In genomic region chr11:69413221-69414181, GRCm38 (mm10) we compare ENCODE assay signal across 7 mouse cellular contexts. TPM values are rescaled to one million over a fixed set of nuclear protein-coding genes. Genes with fewer than 3 reads are reported as not detected.
DNase-seq lines count a peak whose midpoint lies in the region; ATAC-seq and TF ChIP-seq lines count a peak whose summit lies in the region.

Gene Kdm6b, minus strand, starts transcription at chr11:69413675.

- no peak for TF ChIP-seq CTCF in ES-Bruce4 (IDR thresholded peaks at IDR 0.05; ENCODE audit: low read depth, low read length)
- TF ChIP-seq CTCF in heart, postnatal 0 days (IDR thresholded peaks at IDR 0.05; ENCODE audit: low read depth): no peak

- no peaks in the 10 kb centered on the region for H3K36me3 ChIP-seq in ES-Bruce4 (ENCODE audit: control insufficient read depth, insufficient read depth, low read length, poor library complexity, severe bottlenecking)
- H3K36me3 ChIP-seq in embryonic facial prominence, embryonic 15.5 days: 0 out of 2 replicates have a peak, but pooled peaks cover 7% of the 10 kb centered on the region
- peaks cover 11% of the 10 kb centered on the region; the same call in 1 of the 2 replicates for H3K36me3 ChIP-seq in heart, postnatal 0 days (replicated peaks; ENCODE audit: control insufficient read depth, insufficient read depth, low read length)
- H3K36me3 ChIP-seq in lung, embryonic 15.5 days: no peaks in the 10 kb centered on the region
- H3K36me3 ChIP-seq in stomach, embryonic 16.5 days (ENCODE audit: control insufficient read depth, insufficient read depth, low read length): no peaks in the 10 kb centered on the region

- H3K27ac ChIP-seq in ES-Bruce4 (ENCODE audit: insufficient read depth, low read length): peak within 1 kb of the TSS; percentile 18; the same call in 1 of the 2 replicates
- H3K27ac ChIP-seq in embryonic facial prominence, embryonic 15.5 days (replicated peaks): peak within 1 kb of the TSS; percentile 98
- H3K27ac ChIP-seq in heart, postnatal 0 days (ENCODE audit: low read depth): peak within 1 kb of the TSS; percentile 99
- peak within 1 kb of the TSS; percentile 96 for H3K27ac ChIP-seq in lung, embryonic 15.5 days
- peak within 1 kb of the TSS; percentile 99 for H3K27ac ChIP-seq in stomach, embryonic 16.5 days (ENCODE audit: low read length)

- H3K27me3 ChIP-seq in ES-Bruce4 (ENCODE audit: control insufficient read depth, insufficient read depth, low read length, poor library complexity, severe bottlenecking): no peaks in the 10 kb centered on the region
- no peaks in the 10 kb centered on the region for H3K27me3 ChIP-seq in embryonic facial prominence, embryonic 15.5 days
- H3K27me3 ChIP-seq in heart, postnatal 0 days (ENCODE audit: control insufficient read depth, insufficient read depth, low read length): no peaks in the 10 kb centered on the region
- H3K27me3 ChIP-seq in lung, embryonic 15.5 days: no peaks in the 10 kb centered on the region
- H3K27me3 ChIP-seq in stomach, embryonic 16.5 days (ENCODE audit: control insufficient read depth, insufficient read depth, low read length): no peaks in the 10 kb centered on the region

- no peak for TF ChIP-seq POLR2A in ES-Bruce4 (IDR thresholded peaks at IDR 0.05; ENCODE audit: insufficient read depth, low read length)

- DNase-seq in adrenal gland, adult 18-20 months (ENCODE audit: low spot score in 2 of 2): no peak
- no peak for DNase-seq in heart, postnatal 0 days (ENCODE audit: low spot score)
- peak; percentile 70 to 90 for DNase-seq in kidney, postnatal 25 days

- H3K4me3 ChIP-seq in ES-Bruce4 (ENCODE audit: low read depth, low read length): peak within 1 kb of the TSS; percentile 22
- H3K4me3 ChIP-seq in embryonic facial prominence, embryonic 15.5 days (replicated peaks): peak within 1 kb of the TSS; percentile 75
- H3K4me3 ChIP-seq in heart, postnatal 0 days (ENCODE audit: low read depth, low read length): peak within 1 kb of the TSS; percentile 61
- peak within 1 kb of the TSS; percentile 62 for H3K4me3 ChIP-seq in lung, embryonic 15.5 days
- H3K4me3 ChIP-seq in stomach, embryonic 16.5 days (replicated peaks; ENCODE audit: low read length): peak within 1 kb of the TSS; percentile 67

- peaks cover 10% of the 10 kb centered on the region for H3K4me1 ChIP-seq in ES-Bruce4 (ENCODE audit: control insufficient read depth, insufficient read depth, low read length)
- peaks cover 76% of the 10 kb centered on the region for H3K4me1 ChIP-seq in embryonic facial prominence, embryonic 15.5 days
- H3K4me1 ChIP-seq in heart, postnatal 0 days (ENCODE audit: control insufficient read depth, insufficient read depth): peaks cover 37% of the 10 kb centered on the region
- peaks cover 51% of the 10 kb centered on the region for H3K4me1 ChIP-seq in lung, embryonic 15.5 days
- peaks cover 36% of the 10 kb centered on the region for H3K4me1 ChIP-seq in stomach, embryonic 16.5 days (ENCODE audit: control insufficient read depth, insufficient read depth, low read length)

- no peaks in the 10 kb centered on the region for H3K9me3 ChIP-seq in ES-Bruce4 (replicated peaks; ENCODE audit: control insufficient read depth, insufficient read depth, low read length, poor library complexity, severe bottlenecking)
- H3K9me3 ChIP-seq in embryonic facial prominence, embryonic 15.5 days (replicated peaks): no peaks in the 10 kb centered on the region
- no peaks in the 10 kb centered on the region for H3K9me3 ChIP-seq in heart, postnatal 0 days (replicated peaks; ENCODE audit: control insufficient read depth, low read length)
- H3K9me3 ChIP-seq in lung, embryonic 15.5 days: no peaks in the 10 kb centered on the region
- no peaks in the 10 kb centered on the region for H3K9me3 ChIP-seq in stomach, embryonic 16.5 days (replicated peaks; ENCODE audit: control insufficient read depth, low read length)

- ATAC-seq in embryonic facial prominence, embryonic 15.5 days (ENCODE audit: insufficient number of reproducible peaks, low FRiP score, low TSS enrichment, low read depth): no peak
- ATAC-seq in heart, postnatal 0 days (ENCODE audit: insufficient read depth, low read depth): no peak
- ATAC-seq in lung, embryonic 15.5 days (ENCODE audit: borderline replicate concordance, extremely low read depth, low FRiP score, low TSS enrichment): no peak
- no peak for ATAC-seq in stomach, embryonic 16.5 days (ENCODE audit: insufficient read depth, low FRiP score)

- 24% methylated on average over 12 of the region's 12 CpGs for WGBS in embryonic facial prominence, embryonic 15.5 days
- WGBS in heart, postnatal 0 days: 41% methylated on average over 12 of the region's 12 CpGs
- 32% methylated on average over 12 of the region's 12 CpGs for WGBS in lung, embryonic 15.5 days
- WGBS in stomach, embryonic 16.5 days: 23% methylated on average over 12 of the region's 12 CpGs

- TF ChIP-seq EP300 in ES-Bruce4 (IDR thresholded peaks at IDR 0.05; ENCODE audit: insufficient read depth, low read depth, low read length): 0 out of 2 replicates have a peak, but pooled peaks have one; percentile 12
- TF ChIP-seq EP300 in heart, postnatal 0 days (IDR thresholded peaks at IDR 0.05; ENCODE audit: low read depth): no peak

- H3K4me2 ChIP-seq in embryonic facial prominence, embryonic 15.5 days (replicated peaks): peak within 1 kb of the TSS; percentile 94
- peak within 1 kb of the TSS; percentile 95 for H3K4me2 ChIP-seq in heart, postnatal 0 days (ENCODE audit: low read depth, low read length)
- peak within 1 kb of the TSS; percentile 99 for H3K4me2 ChIP-seq in lung, embryonic 15.5 days
- H3K4me2 ChIP-seq in stomach, embryonic 16.5 days (ENCODE audit: low read depth, low read length): peak within 1 kb of the TSS; percentile 98

- peak within 1 kb of the TSS; percentile 3; the same call in 1 of the 2 replicates for H3K9ac ChIP-seq in ES-Bruce4 (ENCODE audit: low read depth, poor library complexity, severe bottlenecking)
- H3K9ac ChIP-seq in embryonic facial prominence, embryonic 15.5 days: peak within 1 kb of the TSS; percentile 26
- no peak within 1 kb of the TSS for H3K9ac ChIP-seq in heart, postnatal 0 days (replicated peaks; ENCODE audit: low read depth, low read length)
- peak within 1 kb of the TSS; percentile 10; the same call in 1 of the 2 replicates for H3K9ac ChIP-seq in lung, embryonic 15.5 days
- peak within 1 kb of the TSS; percentile 80 for H3K9ac ChIP-seq in stomach, embryonic 16.5 days (ENCODE audit: low read length)

RNA-seq across cellular contexts. Expression of gene Kdm6b, which starts in this region (rescaled TPM):
- polyA plus RNA-seq in ES-Bruce4 (2011; ENCODE audit: insufficient read depth, insufficient read length, low read depth, missing spikeins): 23.3 and 28.4 TPM in 2 replicates
- total RNA-seq in adrenal gland, adult 18-20 months (2021): 10 to 100 TPM; 32.7 to 34.8 TPM
- 35.5 and 37.2 TPM in 2 replicates for polyA plus RNA-seq in embryonic facial prominence, embryonic 15.5 days (2015; fragmentation: Nextera tagmentation; extraction: Ambion mirVana)
- total RNA-seq in heart, postnatal 0 days (2014; rRNA removed; ENCODE audit: low replicate concordance): 7.8 and 10.0 TPM in 2 replicates
- 23.0 and 23.6 TPM in 2 replicates for polyA plus RNA-seq in heart, postnatal 0 days (2015; fragmentation: Nextera tagmentation; extraction: Ambion mirVana)
- 22.7 and 23.4 TPM in 2 replicates for polyA plus RNA-seq in lung, embryonic 15.5 days (2015; fragmentation: Nextera tagmentation; extraction: Ambion mirVana)
- polyA plus RNA-seq in stomach, embryonic 16.5 days (2015; fragmentation: Nextera tagmentation; extraction: Ambion mirVana): 21.2 and 21.4 TPM in 2 replicates

Comparison
In these comparisons a context has a peak if more than half of its experiments do, and no peak if none do; other contexts are left out.
1. H3K27ac ChIP-seq: peak in every context shown above with its lines; median percentile 99 in heart, postnatal 0 days; 99 in stomach, embryonic 16.5 days; 98 in embryonic facial prominence, embryonic 15.5 days; 96 in lung, embryonic 15.5 days; 18 in ES-Bruce4.
2. H3K4me3 ChIP-seq: peak in every context shown above with its lines; median percentile 75 in embryonic facial prominence, embryonic 15.5 days; 67 in stomach, embryonic 16.5 days; 62 in lung, embryonic 15.5 days; 61 in heart, postnatal 0 days; 22 in ES-Bruce4.
3. DNase-seq: peak in kidney, postnatal 25 days (2 of 2); none in adrenal gland, adult 18-20 months (0 of 2) and heart, postnatal 0 days (single experiment).
4. Peak in every context shown above with its lines, with median percentiles within 50 percentile points of each other: H3K4me2 ChIP-seq.